Mouse (Mus musculus): ENCODE measurements around the gene Ang. TPM values are rescaled to one million over a fixed set of nuclear protein-coding genes. Genes with fewer than 3 reads are reported as not detected.

The Ang gene
- total and polyA plus RNA-seq, 3 experiments: 0.44 to 2.2 (median 1.2) TPM

DNA sequence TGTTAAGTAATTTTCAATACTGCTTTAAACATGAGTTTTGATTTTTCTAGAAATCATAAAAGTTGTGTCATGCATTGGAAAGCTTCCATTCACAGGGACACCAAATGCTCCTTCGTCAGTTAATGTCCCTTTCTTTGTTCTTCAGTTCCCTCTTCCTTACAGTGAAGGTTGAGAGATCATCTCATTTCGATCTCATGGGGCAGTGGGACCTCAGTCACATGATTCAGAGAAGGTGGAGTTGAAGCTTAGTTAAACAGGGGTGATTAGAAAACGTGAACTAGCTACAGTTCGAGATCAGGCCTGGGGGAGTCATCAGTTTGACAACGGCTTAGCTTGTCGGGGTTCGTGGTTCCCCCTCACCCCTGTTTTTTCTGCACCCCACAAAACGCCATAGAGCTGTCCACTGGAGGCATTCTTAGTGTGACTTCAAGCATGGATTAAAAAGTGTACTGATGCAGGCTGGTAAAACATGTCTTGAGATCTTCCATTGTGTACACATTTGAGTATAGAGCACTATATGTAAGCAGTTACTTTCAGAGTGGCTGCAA, 1.2 kb downstream of the Ang start:
- Histone ChIP-seq H3K9ac (ENCODE audit: insufficient read depth, low read depth) (peak overlapping the region; percentile 10; the same call in 1 of the 2 replicates), H3K4me1 (ENCODE audit: control insufficient read depth in 1 of 2, insufficient read depth in 2 of 2) (peaks cover 3 to 35% of the 10 kb centered on the region in 2 experiments; a peak in 3 of 4 replicates), H3K27me3 (replicated peaks) (no peaks in the 10 kb centered on the region), H3K9me3 (replicated peaks; ENCODE audit: low read length) (no peaks in the 10 kb centered on the region), H3K4me2 (ENCODE audit: insufficient read depth, low read depth, poor library complexity, severe bottlenecking) (peak overlapping the region; percentile 67), H3K27ac (ENCODE audit: insufficient read depth, low read depth) (peak overlapping the region; percentile 5; the same call in 1 of the 2 replicates), H3K4me3 (replicated peaks in 1 of 3; ENCODE audit: low read depth in 2 of 3, low read length in 2 of 3, poor library complexity in 1 of 3) (peak overlapping the region in 2 of 3 experiments; percentile 49 to 66), H3K36me3 (replicated peaks in 1 of 2; ENCODE audit: control insufficient read depth in 1 of 2, insufficient read depth in 1 of 2, low read length in 1 of 2) (no peaks in the 10 kb centered on the region), H3K79me2 (replicated peaks; ENCODE audit: control insufficient read depth, extremely low read depth, insufficient read depth, poor library complexity, severe bottlenecking) (no peaks in the 10 kb centered on the region)
- TF ChIP-seq CTCF (conservative IDR thresholded peaks at IDR 0.05 in 1 of 2, IDR thresholded peaks at IDR 0.05 in 1 of 2; ENCODE audit: low read depth in 2 of 2, low read length in 2 of 2) (no peak), MYC (IDR thresholded peaks at IDR 0.05; ENCODE audit: low read depth, low read length) (peak; percentile 15; the same call in 1 of the 2 replicates), SMC3 (IDR thresholded peaks at IDR 0.05; ENCODE audit: low read depth, low read length) (no peak), PAX5 (IDR thresholded peaks at IDR 0.05; ENCODE audit: low read length) (no peak), NELFE (IDR thresholded peaks at IDR 0.05; ENCODE audit: low read depth, low read length) (0 out of 2 replicates have a peak, but pooled peaks have one; percentile 36), KAT2A (IDR thresholded peaks at IDR 0.05; ENCODE audit: insufficient replicate concordance, low read length) (no peak), MEF2A (IDR thresholded peaks at IDR 0.05; ENCODE audit: borderline replicate concordance, low read depth, low read length) (no peak), TCF12 (IDR thresholded peaks at IDR 0.05; ENCODE audit: low read depth, low read length) (peak; percentile 31; the same call in 1 of the 2 replicates), ELF1 (IDR thresholded peaks at IDR 0.05; ENCODE audit: low read depth, low read length) (no peak), RAD21 (IDR thresholded peaks at IDR 0.05; ENCODE audit: low read depth, low read length) (no peak), CHD1 (IDR thresholded peaks at IDR 0.05; ENCODE audit: low read depth, low read length) (0 out of 2 replicates have a peak, but pooled peaks have one; percentile 11), ZNF384 (IDR thresholded peaks at IDR 0.05; ENCODE audit: low read depth, low read length) (no peak), ZKSCAN1 (IDR thresholded peaks at IDR 0.05; ENCODE audit: borderline replicate concordance, low read depth, low read length) (no peak), EP300 (IDR thresholded peaks at IDR 0.05; ENCODE audit: low read length) (peak; percentile 10; the same call in 1 of the 2 replicates), E2F4 (IDR thresholded peaks at IDR 0.05; ENCODE audit: insufficient replicate concordance, low read depth, low read length) (no peak), CHD2 (IDR thresholded peaks at IDR 0.05; ENCODE audit: low read length) (no peak), GABPA (IDR thresholded peaks at IDR 0.05; ENCODE audit: insufficient replicate concordance, low read depth, low read length) (no peak), MAZ (IDR thresholded peaks at IDR 0.05; ENCODE audit: low read depth, low read length) (no peak), MAX (IDR thresholded peaks at IDR 0.05; ENCODE audit: low read length) (peak; percentile 49), RCOR1 (conservative IDR thresholded peaks at IDR 0.05; ENCODE audit: low read depth, low read length) (no peak), NRF1 (IDR thresholded peaks at IDR 0.05; ENCODE audit: low read depth, low read length) (no peak), POLR2A (IDR thresholded peaks at IDR 0.05; ENCODE audit: low read depth, low read length) (peak; percentile 44; the same call in 1 of the 2 replicates), MAFK (IDR thresholded peaks at IDR 0.05; ENCODE audit: insufficient replicate concordance, low read length) (no peak), JUN (IDR thresholded peaks at IDR 0.05; ENCODE audit: insufficient read depth, low read depth, low read length) (no peak), MXI1 (IDR thresholded peaks at IDR 0.05; ENCODE audit: low read depth, low read length) (peak; percentile 27; the same call in 1 of the 2 replicates), ZC3H11A (IDR thresholded peaks at IDR 0.05; ENCODE audit: low read depth, low read length) (no peak), USF2 (conservative IDR thresholded peaks at IDR 0.05; ENCODE audit: low read depth, low read length) (peak; percentile 67), UBTF (IDR thresholded peaks at IDR 0.05; ENCODE audit: low read depth, low read length) (no peak), ETS1 (conservative IDR thresholded peaks at IDR 0.05; ENCODE audit: low read depth, low read length) (no peak; the same call in 1 of the 2 replicates), ZMIZ1 (IDR thresholded peaks at IDR 0.05; ENCODE audit: low read depth, low read length) (no peak), BHLHE40 (IDR thresholded peaks at IDR 0.05; ENCODE audit: low read depth, low read length) (peak; percentile 80), JUND (conservative IDR thresholded peaks at IDR 0.05; ENCODE audit: low read depth, low read length) (no peak), SIN3A (IDR thresholded peaks at IDR 0.05; ENCODE audit: low read length) (no peak), POLR2AphosphoS2 (IDR thresholded peaks at IDR 0.05; ENCODE audit: low read depth, low read length) (no peak), HCFC1 (IDR thresholded peaks at IDR 0.05; ENCODE audit: low read depth, low read length) (no peak), IRF4 (IDR thresholded peaks at IDR 0.05; ENCODE audit: low read depth, low read length) (no peak), USF1 (IDR thresholded peaks at IDR 0.05; ENCODE audit: low read depth, low read length) (peak; percentile 73), TBP (conservative IDR thresholded peaks at IDR 0.05; ENCODE audit: low read depth, low read length) (peak; percentile 64)
- peak; percentile 69 for DNase-seq (ENCODE audit: extremely low read depth)
- dilution Hi-C loops (cut with MboI; ENCODE audit: extremely low pct_ligation_motif_present, extremely low pct_unique_long_range_greater_than_20kb, low sequenced_read_pairs): no loop called here
- in situ Hi-C loops (cut with MboI; ENCODE audit: low pct_ligation_motif_present, low pct_unique_long_range_greater_than_20kb, low sequenced_read_pairs): loop anchor here (10.0 kb wide), 1 partner anchor 67 kb away; no protein-coding TSS in a partner anchor

Data from CH12.LX (cell line).